Mouse (Mus musculus) naive thymus-derived CD4-positive, alpha-beta T cell, adult 5 months (primary cell): ENCODE data around the gene Fbxw25. TPM values are rescaled to one million over a fixed set of nuclear protein-coding genes. Genes with fewer than 3 reads are reported as not detected.

Experiments used
- polyA plus RNA-seq: library from polyadenylated mRNA; unstranded; fragments of 100-300 nt; shearing (Covaris generic); gene quantifications from one replicate; pipeline ENCODE4 v1.2.1, GENCODE M21; 2017

The Fbxw25 gene
- not detected for polyA plus RNA-seq

DNA sequence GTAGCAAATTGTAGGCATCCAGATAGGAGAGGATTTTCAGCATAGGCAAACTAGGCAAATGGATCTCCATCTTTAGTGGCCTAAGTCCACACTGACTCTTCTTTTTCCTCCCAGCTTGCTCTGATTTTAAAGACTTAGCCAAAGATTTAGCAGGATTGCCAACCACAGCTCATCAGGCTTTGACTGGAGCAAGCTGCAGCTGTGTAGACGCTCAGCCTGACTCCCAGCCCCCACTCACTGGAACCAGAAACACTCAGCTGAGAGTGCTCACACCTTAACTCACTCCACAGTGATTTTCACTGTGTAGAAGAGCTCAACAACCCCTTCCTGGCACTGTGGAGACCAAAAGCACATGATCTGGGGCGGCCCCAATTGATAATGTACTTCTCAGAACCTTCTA, at the start of gene Fbxw25:
Gene Fbxw25 (minus strand): TSS at position 101 of the 400 bp plus-strand sequence.

DNA sequence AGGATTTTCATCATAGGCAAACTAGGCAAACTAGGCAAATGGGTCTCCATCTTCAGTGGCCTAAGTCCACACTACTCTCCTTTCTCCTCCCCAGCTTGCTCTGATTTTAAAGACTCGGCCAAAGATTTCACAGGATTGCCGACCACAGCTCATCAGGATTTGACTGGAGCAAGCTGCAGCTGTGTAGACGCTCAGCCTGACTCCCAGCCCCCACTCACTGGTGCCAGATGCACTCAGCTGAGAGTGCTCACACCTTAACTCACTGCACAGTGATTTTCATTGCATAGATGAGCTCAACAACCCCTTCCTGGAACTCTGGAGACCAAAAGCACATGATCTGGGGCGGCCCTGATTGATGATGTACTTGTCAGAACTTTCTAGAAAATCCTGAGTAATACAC, 38.1 kb upstream of the Fbxw25 start, which contains the start of gene Fbxw18:
Gene Fbxw18 (minus strand): TSS at position 101 of the 400 bp plus-strand sequence.

DNA sequence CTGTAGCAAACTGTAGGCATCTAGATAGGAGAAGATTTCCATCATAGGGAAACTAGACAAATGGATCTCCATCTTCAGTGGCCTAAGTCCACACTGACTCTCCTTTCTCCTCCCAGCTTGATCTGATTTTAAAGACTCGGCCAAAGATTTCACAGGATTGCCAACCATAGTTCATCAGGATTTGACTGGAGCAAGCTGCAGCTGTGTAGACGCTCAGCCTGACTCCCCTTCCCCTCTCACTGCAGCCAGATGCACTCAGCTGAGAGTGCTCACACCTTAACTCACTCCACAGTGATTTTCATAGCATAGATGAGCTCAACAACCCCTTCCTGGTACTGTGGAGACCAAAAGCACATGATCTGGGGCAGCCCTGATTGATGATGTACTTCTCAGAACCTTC, 38.5 kb downstream of the Fbxw25 start, which contains the start of gene Fbxw24:
Gene Fbxw24 (minus strand): TSS at position 101 of the 400 bp plus-strand sequence.

Other genes starting within 250 kb of the Fbxw25 start
- not detected for gene Fbxw16, start 215.5 kb downstream of the Fbxw25 start, polyA plus RNA-seq
- not detected for gene Fbxw19, start 168.8 kb downstream of the Fbxw25 start, polyA plus RNA-seq
- not detected for gene Fbxw15, start 96.4 kb downstream of the Fbxw25 start, polyA plus RNA-seq
- gene Fbxw24, start 38.6 kb downstream of the Fbxw25 start, polyA plus RNA-seq = not detected
- gene Fbxw18, start 38.0 kb upstream of the Fbxw25 start, polyA plus RNA-seq = not detected
- gene Fbxw26, start 81.4 kb upstream of the Fbxw25 start, polyA plus RNA-seq = not detected
- gene Fbxw27, start 126.0 kb upstream of the Fbxw25 start, polyA plus RNA-seq = not detected
- gene Spink8, start 147.6 kb upstream of the Fbxw25 start, polyA plus RNA-seq = not detected
- gene Nme6, start 168.1 kb upstream of the Fbxw25 start, polyA plus RNA-seq = 4.8 TPM
- gene Camp, start 185.0 kb upstream of the Fbxw25 start, polyA plus RNA-seq = not detected
- 14.2 TPM for gene Cdc25a, start 210.9 kb upstream of the Fbxw25 start, polyA plus RNA-seq